Mouse (Mus musculus): ENCODE data around the gene Lpp.

DNA sequence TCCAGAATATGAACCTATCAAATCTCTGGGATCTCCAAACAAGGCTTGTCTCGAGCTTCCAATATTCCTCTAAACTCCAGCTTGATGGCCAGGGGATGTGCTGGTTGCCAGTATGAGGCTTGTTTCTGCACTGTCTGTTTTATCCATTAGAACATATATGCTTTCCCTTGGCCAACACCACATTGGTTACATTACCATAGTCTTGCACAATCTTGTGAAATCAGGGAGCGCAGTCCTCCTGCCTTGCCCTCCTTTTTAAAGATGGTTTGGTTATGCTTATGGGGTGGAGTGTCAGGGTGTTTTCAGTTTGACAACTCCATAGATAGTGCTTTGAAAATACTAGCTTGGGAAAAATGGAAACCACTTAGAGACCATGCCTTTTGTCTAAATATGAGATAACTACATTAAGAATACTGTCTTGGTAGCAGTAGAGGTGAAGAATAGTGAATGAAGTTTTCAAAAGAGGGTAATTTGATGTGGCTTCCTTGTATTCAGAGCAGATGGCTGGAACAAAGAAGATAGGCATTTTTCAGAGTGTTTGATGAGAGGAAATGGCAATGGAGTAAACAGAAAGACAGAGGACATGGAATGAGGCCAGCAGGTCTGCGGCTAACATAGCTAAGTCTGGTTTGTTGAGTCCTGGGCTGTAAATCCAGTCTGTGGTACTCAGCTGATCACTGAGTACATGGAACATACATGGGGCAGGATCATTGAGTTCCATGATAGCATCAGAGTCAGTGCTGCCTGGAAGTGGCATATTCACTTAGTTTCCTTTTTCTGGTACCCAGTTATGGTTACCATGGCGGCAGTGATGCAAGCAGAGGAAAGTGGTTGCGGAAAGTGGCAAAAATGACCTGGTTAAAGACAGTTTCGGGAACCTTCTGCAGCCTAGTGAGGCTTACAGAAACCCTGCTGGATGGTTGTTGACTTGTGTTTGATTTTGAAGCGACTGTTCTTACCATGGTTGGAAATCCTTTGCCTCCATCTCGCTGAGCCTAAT lies 258.6 kb downstream of the Lpp start:
- TF ChIP-seq CTCF (IDR thresholded peaks at IDR 0.05; ENCODE audit: borderline replicate concordance, insufficient read depth, low read depth, low read length) (no peak), POLR2A (IDR thresholded peaks at IDR 0.05; ENCODE audit: borderline replicate concordance, insufficient read depth, low read length) (no peak)

Data from cerebellum, adult 2 months (tissue).